Mouse (Mus musculus) frontal cortex, postnatal 14 days (tissue): ENCODE data around the gene Myh2.
A peak's percentile ranks its signal among the peaks of the same experiment; 100 is the strongest.

Experiments
- DNase-seq, 2 experiments: peaks; one replicate each; pipeline ENCODE4 v3.0.0; 2022; ENCODE audit warnings: low spot score in 2 of 2

The Myh2 gene

GRCm38 (mm10) chr11:67170727-67171126 lies at the start of gene Myh2:
TSS of gene Myh2 (plus strand) at chr11:67171027.
- no peak for DNase-seq

- DNase-seq: no peak
Observed at GRCm38 (mm10) chr11:67124943-67125342, 45.9 kb upstream of the Myh2 start.

- DNase-seq: peak; percentile 53 to 60
Observed at GRCm38 (mm10) chr11:67125361-67125760, 45.5 kb upstream of the Myh2 start.

- DNase-seq: no peak
Observed at GRCm38 (mm10) chr11:67133526-67133925, 37.3 kb upstream of the Myh2 start.

GRCm38 (mm10) chr11:67134654-67135053 lies 36.2 kb upstream of the Myh2 start:
- no peak for DNase-seq

GRCm38 (mm10) chr11:67135532-67135931 lies 35.3 kb upstream of the Myh2 start:
- DNase-seq: no peak

GRCm38 (mm10) chr11:67139556-67139955 lies 31.3 kb upstream of the Myh2 start:
- no peak for DNase-seq

GRCm38 (mm10) chr11:67140175-67140574 lies 30.7 kb upstream of the Myh2 start:
- no peak for DNase-seq

- DNase-seq: no peak
Observed at GRCm38 (mm10) chr11:67141031-67141430, 29.8 kb upstream of the Myh2 start.

- no peak for DNase-seq
Observed at GRCm38 (mm10) chr11:67142047-67142446, 28.8 kb upstream of the Myh2 start.

GRCm38 (mm10) chr11:67143065-67143464 lies 27.8 kb upstream of the Myh2 start:
- DNase-seq: no peak

- DNase-seq: no peak
Observed at GRCm38 (mm10) chr11:67143863-67144498, 26.8 kb upstream of the Myh2 start.

- no peak for DNase-seq
Observed at GRCm38 (mm10) chr11:67144559-67145265, 26.1 kb upstream of the Myh2 start.

- no peak for DNase-seq
Observed at GRCm38 (mm10) chr11:67145482-67146408, 25.1 kb upstream of the Myh2 start.

GRCm38 (mm10) chr11:67146409-67147282 lies 24.2 kb upstream of the Myh2 start:
- DNase-seq: no peak

- DNase-seq: no peak
Observed at GRCm38 (mm10) chr11:67147283-67147921, 23.4 kb upstream of the Myh2 start.

- no peak for DNase-seq
Observed at GRCm38 (mm10) chr11:67148286-67149012, 22.4 kb upstream of the Myh2 start.

GRCm38 (mm10) chr11:67150237-67150636 lies 20.6 kb upstream of the Myh2 start:
- no peak for DNase-seq

GRCm38 (mm10) chr11:67151159-67151558 lies 19.7 kb upstream of the Myh2 start:
- no peak for DNase-seq
